Mouse (Mus musculus): ENCODE measurements around the gene Glipr2.

The Glipr2 gene

DNA sequence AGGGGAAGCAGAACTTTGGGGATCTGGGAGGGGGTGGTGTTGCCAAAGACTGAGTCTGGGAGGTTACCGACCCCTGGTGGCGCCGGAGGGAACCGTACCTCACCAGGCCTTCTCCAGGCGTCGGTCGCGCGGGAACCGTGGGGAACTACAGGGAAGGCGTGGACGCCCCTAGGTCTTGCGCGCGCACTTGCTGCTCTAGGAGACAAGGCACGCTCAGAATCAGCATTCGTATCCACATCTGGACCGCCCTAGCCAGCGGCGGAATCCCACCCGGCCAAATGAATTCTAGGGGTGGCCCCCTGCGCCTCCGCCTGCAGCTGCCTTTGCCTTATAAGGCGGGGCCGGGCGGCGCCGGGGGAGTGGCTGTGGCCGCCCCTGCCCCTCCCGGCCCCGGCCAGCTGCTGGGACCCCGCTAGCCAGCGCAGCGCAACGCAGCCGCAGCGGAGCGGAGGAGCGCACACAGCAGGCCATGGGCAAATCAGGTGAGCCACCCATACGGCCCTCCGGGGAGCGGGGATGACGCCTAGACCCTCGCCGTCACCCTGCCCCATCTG is at the start of gene Glipr2:
Gene Glipr2, plus strand, starts transcription at position 110 of the 554 bp plus-strand sequence.
- peak in 1 of 2 experiments; percentile 55 for DNase-seq (ENCODE audit: low spot score in 2 of 2)

DNA sequence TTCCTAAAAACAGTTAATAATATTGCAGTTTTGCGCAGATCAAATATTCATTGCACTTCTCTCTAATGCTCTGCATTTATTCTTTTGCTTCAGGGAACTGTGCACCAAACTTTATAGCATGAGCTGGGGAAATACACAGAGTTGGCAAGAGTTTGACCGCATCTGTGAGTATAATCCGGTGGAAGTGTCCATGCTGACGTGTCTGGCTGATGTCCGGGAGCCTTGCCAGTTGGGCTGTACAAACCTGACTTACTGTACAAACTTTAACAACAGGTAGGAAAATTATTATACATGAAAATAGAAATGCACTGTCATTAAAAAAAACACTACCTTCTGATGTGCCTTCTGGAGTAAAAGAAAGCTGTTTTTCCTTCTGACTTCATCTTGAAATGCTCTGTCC is 39.0 kb upstream of the Glipr2 start:
- no peak for DNase-seq (ENCODE audit: low spot score in 2 of 2)

DNA sequence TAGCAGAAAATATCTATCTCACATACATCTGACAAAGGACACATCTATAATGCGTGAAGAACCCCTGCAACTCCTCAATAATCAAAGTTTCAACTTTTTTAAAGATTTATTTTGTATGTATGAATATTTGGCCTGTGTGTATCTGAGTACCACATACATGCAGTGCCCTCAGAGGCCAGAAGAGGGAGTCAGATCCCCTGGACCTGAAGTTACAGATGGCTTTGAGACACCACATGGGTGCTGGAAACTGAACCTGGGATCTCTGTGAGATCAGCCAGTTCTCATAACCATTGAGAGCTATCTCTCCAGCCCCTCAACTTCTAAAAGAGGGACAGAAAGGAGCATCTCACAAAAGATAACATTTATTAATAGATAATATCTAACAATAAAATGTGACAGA is 36.6 kb upstream of the Glipr2 start:
- DNase-seq (ENCODE audit: low spot score in 2 of 2): no peak

DNA sequence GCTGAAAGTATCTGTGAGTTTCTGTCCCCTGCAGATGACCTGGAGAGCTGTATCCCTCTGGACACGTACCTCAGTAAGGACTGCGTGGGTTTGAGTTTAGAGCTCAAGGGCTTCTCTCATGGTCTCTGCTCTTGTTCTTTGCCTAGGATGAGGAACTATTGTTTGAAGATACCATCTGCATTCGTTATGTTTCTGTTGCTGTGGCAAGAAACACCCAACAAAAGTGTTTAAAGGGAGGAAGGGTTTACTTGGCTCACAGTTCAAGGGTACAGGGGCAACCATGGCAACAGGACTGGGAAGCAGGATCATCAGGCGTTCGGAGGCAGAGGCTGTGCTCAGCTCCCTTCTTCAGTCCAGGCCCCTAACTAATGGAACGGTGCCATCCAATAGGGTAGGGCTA is 32.1 kb upstream of the Glipr2 start:
- no peak for DNase-seq (ENCODE audit: low spot score in 2 of 2)

DNA sequence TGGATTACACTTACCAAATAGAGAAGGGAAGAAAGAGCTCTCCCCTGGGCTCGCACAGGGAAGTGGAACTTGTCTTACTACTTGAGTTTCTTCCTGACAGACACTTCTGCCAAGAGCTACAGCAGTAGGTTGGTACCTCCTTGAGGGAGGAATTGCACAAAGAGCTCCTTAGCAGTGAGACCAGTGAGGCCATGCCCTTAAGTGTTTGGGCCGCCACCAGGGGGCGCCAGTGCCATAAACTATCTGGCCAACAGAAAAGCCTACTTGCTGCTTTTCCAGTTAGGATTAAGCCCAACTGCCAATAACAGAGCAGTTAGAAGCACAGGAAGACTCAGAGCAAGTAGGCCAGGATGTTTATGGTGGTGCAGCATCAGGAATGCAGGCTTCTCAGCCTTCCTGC is 31.4 kb upstream of the Glipr2 start:
- peak in 1 of 2 experiments; percentile 75 for DNase-seq (ENCODE audit: low spot score in 2 of 2)

DNA sequence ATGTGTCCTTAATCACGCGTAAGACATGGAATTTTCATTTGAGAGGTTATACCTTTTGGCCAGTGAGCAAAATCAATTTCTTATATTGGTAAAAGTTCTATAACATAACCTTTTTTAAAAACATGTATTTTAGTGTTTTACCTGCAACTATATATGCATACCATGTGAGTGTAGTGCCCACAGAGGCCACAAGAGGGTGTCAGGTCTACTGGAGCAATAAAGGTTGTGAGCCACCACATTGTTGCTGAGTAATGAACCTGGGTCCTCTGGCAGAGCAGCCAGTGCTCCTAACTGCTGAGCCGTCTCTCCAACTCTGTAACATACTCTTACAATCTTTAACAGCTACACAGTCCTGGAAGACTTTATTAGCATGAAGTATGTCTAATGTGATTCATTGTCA is 29.4 kb upstream of the Glipr2 start:
- no peak for DNase-seq (ENCODE audit: low spot score in 2 of 2)

DNA sequence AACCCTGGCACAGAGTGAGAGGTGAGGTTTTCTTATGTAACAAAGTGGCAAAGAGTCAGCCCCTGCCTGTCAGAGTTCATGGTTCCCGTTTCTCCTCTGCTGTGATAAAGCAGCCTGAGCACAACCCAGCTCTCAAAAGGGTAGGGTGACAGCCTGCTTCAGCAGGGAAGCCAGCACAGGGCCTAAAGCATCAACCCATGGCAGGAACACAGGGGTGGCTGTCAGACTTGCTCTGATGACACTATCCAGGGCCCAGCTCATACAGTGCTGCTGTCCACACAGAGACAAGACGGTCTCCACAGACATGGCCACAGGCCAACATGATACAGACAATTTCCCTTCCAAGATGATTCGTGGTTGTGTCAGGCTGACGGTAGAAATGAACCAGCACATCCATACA is 25.3 kb upstream of the Glipr2 start:
- DNase-seq (ENCODE audit: low spot score in 2 of 2): no peak

DNA sequence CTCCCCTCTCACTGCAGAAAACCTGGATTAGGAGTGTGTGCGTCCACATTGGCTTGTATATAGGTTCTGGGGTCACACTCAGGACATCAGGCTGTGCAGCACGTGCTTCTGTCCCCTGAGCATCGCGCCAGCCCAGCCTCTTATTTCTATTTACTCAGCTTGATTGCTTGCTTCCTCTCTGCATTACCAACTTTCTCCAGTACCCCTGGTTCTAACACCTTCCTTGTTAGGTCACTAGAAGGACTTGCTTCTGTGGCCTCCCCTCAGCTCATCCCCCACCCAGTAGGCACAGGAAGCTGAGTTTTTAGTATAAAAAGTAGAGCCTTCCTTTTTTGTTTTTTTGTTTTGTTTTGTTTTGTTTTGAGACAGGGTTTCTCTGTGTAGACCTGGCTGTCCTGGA is 21.0 kb upstream of the Glipr2 start:
- no peak for DNase-seq (ENCODE audit: low spot score in 2 of 2)

DNA sequence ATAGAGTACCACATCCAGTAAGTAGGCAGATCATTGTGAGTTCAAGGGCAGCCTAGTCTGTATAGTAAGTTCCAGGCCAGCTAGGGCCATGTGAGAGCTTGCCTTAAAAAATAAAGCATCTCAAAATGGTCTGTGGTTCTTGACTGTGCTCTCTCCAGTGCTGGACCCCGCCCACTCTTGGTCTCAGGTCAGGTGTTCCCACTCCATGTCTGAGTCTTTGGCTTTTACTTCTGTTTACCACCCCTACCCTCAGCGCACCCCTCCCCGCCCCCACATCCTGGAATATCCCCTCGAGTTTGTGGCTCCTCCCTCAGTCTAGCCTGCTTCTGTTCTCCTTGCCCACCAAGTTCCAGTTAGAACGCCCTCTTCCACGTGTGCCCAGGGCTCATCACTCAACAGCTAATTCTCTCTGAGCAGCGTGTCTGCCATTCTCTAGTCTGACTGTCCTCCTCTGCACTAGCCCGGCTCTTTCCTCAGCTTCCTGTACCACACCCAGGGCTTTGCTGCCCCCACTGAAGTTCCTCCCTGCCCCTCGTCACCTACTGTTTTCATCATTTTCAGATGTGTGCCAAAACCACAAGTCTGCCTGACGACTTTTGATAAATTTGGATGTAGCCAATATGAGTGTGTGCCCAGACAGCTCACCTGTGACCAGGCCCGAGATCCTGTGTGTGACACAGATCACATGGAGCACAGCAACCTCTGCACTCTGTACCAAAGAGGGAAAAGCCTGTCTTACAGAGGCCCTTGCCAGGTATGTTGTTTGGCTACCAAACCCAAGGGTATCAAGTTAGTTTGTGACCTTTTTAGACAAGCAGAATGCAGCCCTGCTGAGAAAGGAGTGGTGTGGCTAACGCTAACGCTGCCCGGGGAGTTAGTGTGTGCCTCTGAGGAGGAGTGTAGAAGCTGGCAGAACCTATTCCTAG is 20.2 kb upstream of the Glipr2 start:
- DNase-seq (ENCODE audit: low spot score in 2 of 2): no peak

DNA sequence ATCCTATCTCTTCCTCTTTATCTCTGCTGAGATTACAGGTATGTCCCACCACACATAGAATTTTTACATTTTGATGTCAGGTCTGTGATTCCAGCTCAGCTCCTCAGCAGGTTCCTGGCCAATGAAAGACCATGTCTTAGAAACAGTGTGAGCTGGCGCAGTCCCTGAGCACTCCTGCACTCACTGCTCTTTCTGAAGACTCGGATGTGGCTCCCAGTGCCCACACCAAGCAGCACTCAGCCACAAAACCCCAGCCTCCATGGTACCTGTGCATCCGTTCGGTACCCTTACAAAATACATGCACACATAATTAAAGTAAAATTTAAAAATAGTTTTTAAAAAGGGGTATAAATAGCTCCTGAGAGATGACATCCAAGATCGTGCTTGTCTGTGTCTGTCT is 15.9 kb upstream of the Glipr2 start:
- DNase-seq (ENCODE audit: low spot score in 2 of 2): no peak

DNA sequence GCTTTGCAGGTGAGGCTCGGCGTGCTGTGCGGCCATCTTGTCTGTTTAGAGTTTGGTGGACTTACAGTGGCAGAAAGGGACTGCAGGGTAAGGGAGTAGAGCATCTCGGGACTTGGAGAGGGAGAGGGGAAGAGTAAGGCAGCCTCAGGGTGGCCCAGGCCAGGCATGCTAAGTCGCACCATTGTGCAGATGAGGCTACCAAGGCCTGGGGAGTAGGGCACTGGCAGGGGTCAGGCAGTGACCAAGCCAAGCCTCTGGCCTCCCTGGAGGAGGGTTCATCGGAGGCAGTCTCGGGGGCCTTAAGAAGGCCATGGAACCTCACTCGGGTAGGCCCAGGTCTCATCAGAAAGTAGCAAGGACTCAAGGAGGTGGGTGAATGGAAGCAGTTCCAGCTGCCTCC is 14.8 kb upstream of the Glipr2 start:
- no peak for DNase-seq (ENCODE audit: low spot score in 2 of 2)

DNA sequence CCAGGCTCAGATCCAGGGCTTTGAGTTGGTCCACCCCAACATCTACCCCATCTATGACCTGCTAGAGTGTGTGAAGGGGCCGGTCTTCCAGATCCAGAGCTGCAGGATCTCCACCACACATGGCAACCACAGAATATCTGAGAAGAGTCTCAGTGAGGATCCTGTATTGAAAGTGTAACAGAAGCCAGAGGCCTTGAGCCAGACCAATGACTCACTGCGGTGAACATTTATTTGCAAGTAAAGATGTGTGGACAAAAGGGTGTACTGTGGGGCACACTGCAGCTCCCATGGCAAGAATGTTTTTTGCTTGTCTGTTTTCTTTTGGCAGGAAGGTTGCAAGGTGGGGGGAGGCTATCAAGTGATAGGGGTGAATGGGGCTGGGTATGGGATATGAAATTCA is 9.6 kb upstream of the Glipr2 start:
- DNase-seq (ENCODE audit: low spot score in 2 of 2): no peak

DNA sequence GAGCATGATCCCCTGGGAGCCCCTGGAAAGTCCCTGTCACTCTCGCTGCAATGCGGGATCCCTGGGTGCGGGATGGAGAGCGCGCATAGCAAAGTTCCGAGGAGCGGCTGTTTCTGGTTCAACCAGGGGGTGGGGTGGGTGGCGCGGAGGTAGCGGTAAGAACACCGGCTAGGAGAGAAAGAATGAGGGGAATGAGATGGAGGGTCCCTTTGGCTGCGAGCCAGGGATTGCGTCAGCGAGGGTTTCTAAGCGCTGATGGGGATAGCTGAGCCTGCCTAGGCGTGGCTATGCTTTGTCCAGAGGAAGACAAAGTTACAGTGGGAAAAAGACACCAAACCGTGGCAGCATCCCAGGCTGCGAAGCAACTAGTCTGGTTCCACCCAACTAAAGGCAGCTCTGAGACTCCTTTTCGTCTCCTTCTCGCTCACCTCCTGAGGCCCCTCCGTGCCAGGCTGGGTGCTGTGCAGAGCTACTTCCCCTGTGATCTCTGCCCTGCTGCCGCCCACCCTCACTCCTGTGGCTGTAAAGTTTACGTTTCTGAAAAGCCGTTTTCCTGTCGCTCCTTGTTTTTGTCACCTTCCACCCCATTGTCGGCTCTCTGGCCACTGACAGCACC is 753 bp downstream of the Glipr2 start:
- no peak for DNase-seq (ENCODE audit: low spot score in 2 of 2)

DNA sequence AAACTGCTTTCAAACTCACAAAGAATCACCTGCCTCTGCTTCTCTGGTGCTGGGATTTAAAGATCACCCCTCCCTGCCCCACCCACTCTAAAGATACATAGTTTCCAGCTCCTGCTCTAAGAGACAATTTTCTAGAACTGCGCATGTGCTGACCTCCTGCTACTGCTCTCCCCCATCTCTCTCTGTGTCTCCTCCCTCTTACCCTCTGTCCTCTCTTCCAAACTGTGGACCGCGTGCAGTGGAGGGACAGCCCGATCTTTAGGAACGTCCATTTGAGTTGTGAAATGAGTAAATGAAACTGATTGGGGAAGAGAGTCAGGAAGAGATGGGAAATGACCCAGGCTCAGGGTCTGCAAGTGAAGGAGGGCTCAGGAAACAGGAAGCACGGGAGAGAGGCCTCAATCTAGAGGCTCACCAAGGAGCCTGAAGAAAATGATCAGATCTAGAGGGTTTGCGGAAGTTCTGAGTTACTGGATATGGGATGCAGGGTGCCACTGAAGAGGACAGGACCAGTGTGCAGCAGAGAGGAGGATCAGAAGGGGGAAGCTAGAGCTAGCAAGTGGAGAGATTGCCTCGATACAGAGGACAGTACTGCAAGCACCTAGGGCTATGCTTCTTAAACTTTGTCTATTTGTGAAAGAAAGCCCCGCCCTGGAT is 2.5 kb downstream of the Glipr2 start:
- DNase-seq (ENCODE audit: low spot score in 2 of 2): no peak

DNA sequence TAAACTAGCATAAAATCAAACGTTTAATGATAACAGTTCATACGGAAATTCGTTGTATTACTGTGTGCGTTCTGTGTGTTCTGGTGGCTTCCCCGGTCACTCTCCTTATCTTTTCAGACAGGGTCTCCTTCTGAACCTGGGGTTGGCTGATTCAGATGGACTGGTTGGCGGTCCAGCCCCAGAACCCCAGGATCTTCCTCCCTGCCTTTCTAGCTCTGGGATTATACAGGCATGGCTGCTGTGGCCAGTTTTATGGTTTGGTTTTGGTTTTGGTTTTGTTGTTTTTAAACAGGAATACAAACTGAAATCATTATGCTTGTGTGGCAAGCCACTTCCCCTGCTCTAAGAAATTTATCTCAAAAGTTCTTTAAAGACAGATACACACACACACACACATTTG is 3.0 kb downstream of the Glipr2 start:
- no peak for DNase-seq (ENCODE audit: low spot score in 2 of 2)

DNA sequence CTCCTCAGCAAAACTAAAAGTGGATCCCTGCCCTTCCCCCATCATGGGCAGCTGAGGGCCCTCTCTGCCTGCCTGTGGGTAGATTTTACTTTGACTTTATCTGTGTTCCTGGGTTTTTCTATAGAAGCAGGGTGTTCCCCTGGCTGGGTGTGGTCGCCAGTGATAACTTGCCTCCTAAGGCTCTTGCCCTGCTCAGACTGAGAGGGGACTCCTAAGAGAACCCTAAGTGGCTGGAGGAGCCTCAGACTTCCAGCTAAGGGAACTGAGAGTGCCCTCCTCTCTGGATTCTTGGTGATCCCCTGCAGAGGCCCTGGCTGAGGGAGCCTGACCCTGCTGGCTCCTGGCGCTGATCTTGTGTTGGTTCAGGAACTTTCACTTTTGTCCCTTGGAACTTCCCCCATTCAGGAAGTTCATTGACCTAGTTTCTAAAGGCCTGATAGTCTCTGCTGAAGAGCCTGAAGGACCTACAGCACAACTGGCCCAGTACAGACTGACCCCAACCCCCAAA is 7.2 kb downstream of the Glipr2 start:
- DNase-seq (ENCODE audit: low spot score in 2 of 2): no peak

DNA sequence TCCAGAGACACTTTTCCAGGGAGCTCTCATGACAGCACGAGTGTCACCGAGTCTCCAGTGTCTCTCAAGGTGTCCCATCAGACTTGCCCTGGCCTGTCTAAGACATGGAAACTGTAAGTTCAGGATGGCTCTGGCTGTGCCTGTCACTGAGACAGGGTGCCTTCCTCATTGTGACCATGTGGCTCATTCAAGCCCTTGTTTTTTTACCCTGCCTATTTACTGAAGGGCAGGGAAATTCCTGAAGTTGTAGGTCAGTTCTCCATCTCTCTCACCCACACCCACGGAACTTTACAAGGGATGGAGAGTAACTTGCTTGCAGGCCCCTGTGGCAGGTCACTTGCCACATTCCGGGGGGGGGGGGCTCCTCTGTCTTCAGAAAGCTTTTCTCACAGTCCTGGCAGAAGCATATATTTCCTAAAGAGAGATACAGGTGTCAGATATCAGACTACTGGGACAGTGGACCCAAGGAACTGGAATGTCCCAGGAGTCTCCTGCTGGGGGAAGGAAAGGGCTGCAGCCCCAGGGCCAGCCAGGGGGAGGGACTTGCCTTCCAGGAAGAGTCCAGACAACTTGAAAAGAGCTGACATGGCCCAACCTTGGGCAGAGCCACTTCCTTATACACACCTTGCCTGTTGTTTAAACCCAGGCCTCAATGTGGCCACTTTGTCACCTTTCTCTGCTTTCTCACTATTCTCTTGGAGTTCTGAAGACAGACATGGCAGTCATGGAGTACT is 7.9 kb downstream of the Glipr2 start:
- DNase-seq (ENCODE audit: low spot score in 2 of 2): no peak

DNA sequence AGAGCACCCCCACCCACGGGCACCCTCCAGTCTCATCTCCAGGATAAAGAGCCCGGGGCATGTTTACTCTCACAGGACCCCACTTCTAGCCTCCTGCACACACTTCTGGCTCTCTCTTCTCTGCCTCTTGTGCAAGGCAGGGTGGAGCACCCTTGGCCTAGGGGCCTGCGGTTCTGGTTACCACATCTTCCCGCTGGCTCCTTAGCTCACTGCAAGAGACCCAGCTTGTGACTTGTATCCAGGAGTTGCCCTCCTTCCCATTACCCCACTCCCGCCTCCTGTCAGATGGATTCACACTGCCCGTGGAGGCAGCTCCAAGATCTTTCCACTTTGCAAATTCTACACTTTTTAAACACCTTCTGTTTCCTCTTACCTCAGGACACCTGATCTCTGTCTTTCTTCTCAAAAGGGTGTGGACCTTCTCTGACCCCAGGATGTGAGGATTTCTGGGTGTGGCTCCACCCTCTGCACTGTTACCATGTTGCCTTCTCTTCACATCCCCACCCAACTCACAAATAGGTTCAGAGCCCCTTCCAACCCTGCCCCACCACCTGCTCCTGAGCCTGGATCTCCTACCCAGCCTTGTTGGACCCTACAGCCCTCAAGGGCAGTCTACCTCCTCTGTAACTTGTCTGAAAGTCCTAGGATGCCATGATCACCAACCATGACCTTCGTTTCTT is 8.8 kb downstream of the Glipr2 start:
- no peak for DNase-seq (ENCODE audit: low spot score in 2 of 2)

DNA sequence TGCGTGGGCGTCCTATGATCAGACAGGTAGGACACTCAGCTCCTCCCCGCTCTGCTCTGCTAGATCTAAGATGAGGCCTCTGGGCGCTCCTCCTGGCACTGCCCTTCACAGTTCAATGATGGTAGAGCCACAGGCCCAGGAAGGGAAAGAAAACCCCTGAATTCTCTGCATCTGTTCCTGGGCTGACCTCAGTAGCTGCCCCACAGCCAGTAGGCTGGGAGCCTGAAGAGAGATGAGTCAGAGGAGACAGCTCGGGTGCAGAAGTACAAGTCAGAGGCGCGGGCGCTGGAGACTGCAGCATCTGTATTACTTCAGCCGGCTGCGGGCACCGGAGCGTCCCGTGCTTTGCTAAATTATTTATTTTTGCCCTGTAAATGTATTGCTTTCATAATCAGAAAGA is 11.4 kb downstream of the Glipr2 start:
- peak in 1 of 2 experiments; percentile 52 for DNase-seq (ENCODE audit: low spot score in 2 of 2)

DNA sequence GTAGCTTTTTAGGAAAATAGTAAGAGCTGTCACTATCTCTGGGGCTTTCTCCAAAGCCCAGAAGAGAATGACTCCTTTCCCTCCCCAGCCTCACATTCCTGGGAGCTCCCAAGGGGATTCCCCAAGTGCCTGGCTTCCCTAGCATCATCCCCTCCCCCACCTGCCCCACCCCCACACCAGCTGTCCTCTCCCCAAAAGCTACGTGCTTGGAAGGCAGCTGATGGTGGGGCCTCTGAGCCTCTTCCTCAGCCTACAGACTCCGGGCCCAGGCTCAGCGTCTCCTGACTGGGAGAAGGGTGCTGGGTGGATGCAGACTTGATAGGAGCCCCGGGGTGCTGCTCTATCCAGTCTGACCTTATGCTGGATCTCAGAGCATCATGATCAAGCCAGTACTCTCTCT is 12.2 kb downstream of the Glipr2 start:
- no peak for DNase-seq (ENCODE audit: low spot score in 2 of 2)
